Mouse (Mus musculus) liver, embryonic 14.5 days (tissue): ENCODE data around the gene Fyn.

Experiments
- CTCF ChIP-seq: IDR thresholded peaks from 2 replicates; pipeline ENCODE4 v1.5.1; 2016; ENCODE audit warnings: antibody characterized with exemption, low read depth, control low read depth
- EP300 ChIP-seq: IDR thresholded peaks from 2 replicates; pipeline ENCODE4 v1.6.1; 2016; ENCODE audit warnings: antibody characterized with exemption, low read depth

GRCm38 (mm10) chr10:39369977-39370785 lies 1.5 kb downstream of the Fyn start:
- TF ChIP-seq CTCF (no peak), EP300 (no peak)
